Mouse (Mus musculus) layer of hippocampus, adult 8-10 months (tissue): ENCODE data around the gene Rc3h2. TPM values are rescaled to one million over a fixed set of nuclear protein-coding genes. Genes with fewer than 3 reads are reported as not detected.

Source experiments
- DNase-seq, 2 experiments: peaks; one replicate each; pipeline ENCODE4 v3.0.0; 2022; ENCODE audit warnings: low spot score in 2 of 2
- total RNA-seq, 4 experiments: library from RNA; stranded (reverse); gene quantifications; 2 replicates each; pipeline ENCODE4 v1.2.4; 2022

The Rc3h2 gene
- total RNA-seq, 4 experiments from 2014 or later, result 66.8 to 99.9 (median 86.4) TPM

DNA sequence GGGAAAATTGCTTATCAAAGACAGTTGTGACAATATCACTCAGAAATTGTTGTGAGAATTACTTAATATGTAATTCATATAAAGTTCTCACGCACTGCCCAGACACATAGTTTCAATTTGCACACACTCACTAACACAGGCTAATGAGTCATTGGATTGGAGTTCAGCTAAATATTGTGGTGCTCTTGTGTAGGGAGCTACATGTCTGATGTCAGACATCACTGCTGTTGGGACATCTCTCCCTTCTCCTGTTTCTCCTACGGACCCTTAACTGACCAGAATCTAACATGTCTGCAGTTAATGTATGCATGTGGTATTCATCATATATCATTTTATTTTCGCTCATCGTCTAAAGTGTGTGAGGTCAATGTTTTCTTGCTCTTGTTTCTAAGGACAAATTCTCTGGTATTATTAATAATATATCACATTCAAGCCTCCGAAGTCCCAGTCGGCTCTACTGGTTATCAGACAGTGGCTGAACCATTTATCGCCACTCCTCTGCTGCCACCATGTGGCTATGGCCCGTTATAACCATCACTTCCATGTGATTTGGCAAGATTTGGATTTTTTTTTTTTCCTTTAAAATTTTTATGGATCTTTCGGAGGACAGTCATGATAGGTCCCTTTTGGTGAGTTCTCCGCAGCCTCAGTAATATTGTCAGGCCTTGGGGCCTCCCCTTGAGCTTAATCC lies 84.1 kb downstream of the Rc3h2 start:
- DNase-seq, result peak in 1 of 2 experiments; percentile 56

DNA sequence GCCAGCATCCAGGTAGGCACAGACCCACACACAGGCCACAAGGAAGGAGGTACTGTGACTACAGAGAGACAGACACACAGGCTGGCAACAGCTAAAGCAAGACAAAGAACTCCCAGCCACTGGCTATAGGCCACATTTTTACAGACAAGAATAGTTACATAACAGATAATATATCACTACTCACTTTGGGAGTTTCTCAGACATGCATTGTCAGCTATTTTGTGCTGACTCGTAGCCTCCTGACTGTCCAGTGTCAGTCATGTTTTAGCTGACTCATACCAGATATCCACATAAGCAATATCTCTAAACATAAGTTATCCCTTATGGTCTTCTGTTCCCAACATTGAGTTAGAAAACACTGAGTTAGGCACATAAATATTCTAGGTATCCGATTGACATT lies 89.4 kb downstream of the Rc3h2 start:
- no peak for DNase-seq

DNA sequence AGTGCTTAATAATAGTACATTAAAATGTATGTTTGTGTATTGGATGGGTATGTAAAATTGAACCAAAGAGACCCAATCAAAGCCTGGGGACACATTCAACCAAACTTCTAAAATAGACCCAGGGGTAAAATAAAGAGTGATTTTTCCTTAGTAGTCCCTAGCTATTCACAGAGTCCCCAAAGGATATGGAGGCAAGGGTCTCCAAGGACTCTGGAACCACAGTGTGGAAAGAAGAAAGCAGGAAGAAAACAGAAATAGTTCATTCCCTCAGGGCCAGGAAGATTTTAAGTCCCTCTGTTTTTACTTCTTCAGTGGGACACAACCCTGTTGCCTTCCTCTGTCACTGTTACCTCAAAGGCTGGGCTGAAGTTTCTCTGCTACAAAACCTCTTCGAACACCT lies 96.5 kb downstream of the Rc3h2 start, which contains the start of gene Olfr368:
Olfr368 (plus strand) TSS at position 301 of the 400 bp plus-strand sequence.
- DNase-seq, result no peak

Other genes with a start within 250 kb of the Rc3h2 start
- under 1 TPM in 2 of 4 experiments, not detected in 2; 0.07 to 0.10 TPM for gene Olfr365, start 234.7 kb downstream of the Rc3h2 start, total RNA-seq
- not detected for gene Olfr366, start 211.3 kb downstream of the Rc3h2 start, total RNA-seq
- not detected for gene Olfr368, start 96.4 kb downstream of the Rc3h2 start, total RNA-seq
- gene Pdcl, start 63.6 kb downstream of the Rc3h2 start, total RNA-seq, result 10 to 100 TPM; 22.9 to 29.7 (median 25.0) TPM
- 10 to 100 TPM in 2 of 4 experiments, 1 to 10 TPM in 2; 9.8 to 14.7 (median 11.6) TPM for gene Zbtb26, start 20.2 kb upstream of the Rc3h2 start, total RNA-seq
- gene Zbtb6, start 20.3 kb upstream of the Rc3h2 start, total RNA-seq, result 10 to 100 TPM; 12.3 to 16.7 (median 15.0) TPM
- gene Rabgap1, start 20.4 kb upstream of the Rc3h2 start, total RNA-seq, result 100 to 1,000 TPM in 1 of 4 experiments, 10 to 100 TPM in 3; 85.8 to 106 (median 90.2) TPM
- 1 to 10 TPM; 2.5 to 4.7 (median 3.9) TPM for gene Gpr21, start 93.4 kb upstream of the Rc3h2 start, total RNA-seq